Mouse (Mus musculus): Measurements from ENCODE around the gene Limd2.
"Not testable (repeated sequence)": the region's sequence is repeated elsewhere in the genome, so short reads cannot be mapped to it uniquely, and the experiment has no call there.

Gene Limd2

DNA sequence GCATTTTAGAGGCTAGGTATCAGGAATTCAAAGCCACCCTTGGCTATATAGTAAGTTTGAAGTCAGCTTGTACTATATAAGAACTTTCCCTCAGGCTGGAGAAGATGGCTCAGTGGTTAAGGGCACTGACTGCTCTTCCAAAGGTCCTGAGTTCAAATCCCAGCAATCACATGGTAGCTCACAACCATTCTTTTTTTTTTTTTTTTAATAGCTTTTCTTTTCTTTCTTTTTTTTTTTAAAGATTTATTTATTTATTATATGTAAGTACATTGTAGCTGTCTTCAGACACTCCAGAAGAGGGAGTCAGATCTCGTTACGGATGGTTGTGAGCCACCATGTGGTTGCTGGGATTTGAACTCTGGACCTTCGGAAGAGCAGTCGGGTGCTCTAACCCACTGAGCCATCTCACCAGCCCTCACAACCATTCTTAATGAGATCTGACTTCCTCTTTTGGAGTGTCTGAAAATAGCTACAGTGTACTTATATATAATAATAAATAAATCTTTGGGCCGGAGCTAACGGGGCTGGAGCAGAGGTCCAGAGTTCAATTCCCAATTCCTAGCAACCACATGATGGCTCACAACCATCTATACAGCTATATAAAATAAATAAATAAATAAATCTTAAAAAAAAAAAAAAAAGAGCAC, 33.8 kb downstream of the Limd2 start:
- not testable (repeated sequence) for DNase-seq (ENCODE audit: low spot score)

DNA sequence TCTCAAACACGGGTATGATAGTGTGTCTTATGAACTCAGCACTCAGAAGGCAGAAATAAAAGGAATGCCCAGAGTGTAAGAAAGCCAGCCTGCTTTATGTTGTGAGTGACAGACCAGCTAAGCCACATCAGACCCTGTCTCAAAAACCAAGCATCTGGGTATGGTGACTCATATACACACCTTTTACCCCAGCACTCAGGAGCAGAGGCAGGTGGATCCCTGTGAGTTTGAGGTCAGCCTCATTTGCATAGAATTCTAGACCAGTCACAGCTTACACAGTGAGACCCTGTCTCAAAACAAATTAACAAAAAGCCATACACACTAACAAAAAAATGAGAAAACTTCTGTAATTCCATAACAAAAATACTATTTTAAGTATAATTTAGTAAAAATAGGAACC, 34.8 kb downstream of the Limd2 start:
- no peak for DNase-seq (ENCODE audit: low spot score)

DNA sequence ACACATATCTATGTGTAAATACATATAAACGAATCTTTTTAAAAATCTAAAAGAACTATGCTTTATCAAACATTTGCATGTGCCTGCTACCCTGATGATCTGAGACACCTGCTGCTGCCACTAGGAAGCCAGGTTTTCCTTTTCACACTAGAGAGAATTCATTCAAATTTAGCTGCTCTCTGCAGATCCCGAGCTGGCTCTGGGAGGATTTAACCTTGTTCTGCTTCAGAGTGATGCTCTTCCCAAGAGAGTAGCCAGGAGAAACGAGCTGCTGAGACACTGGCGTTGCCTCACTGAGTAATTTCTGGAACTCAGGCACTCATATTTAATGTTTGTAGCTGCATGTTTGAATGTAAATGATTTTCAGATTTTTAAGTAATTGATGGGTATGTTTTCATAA, 35.9 kb downstream of the Limd2 start:
- DNase-seq (ENCODE audit: low spot score), result no peak

DNA sequence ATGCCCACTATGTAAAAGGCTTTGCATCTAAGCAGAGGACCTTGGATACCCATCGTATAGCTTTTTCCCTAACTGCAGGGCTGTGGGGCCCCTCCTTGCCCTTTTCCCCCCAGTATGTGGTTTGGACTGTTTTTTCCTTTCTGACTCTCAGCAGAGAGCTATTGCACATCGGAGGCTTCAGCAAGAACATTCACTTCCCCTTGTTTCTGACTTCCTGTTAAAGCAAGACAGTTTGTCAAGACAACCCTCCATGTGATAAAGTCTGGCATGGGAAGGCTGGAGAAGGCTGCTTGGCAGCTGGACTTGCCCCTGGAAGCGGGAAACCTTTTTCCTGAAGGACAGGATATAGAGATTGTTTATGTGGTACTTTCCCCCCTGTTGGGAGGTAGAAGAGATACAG, 37.9 kb downstream of the Limd2 start:
- no peak for DNase-seq (ENCODE audit: low spot score)

DNA sequence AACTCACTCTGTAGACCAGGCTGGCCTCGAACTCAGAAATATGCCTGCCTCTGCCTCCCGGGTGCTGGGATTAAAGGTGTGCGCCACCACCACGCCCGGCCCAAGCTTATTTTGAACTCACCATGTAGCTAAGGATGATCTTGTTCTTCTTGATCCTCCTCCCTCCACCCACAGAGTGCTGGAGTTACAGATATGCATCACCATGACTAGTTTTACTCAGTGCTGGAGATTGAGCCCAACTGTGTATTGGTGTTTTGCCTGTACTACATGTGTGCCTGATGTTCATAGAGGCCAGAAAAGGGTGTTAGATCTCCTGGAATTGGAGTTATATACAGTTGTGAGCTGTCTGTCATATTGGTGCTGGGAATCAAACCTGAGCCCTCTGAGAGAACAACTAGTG, 38.4 kb downstream of the Limd2 start:
- no peak for DNase-seq (ENCODE audit: low spot score)

DNA sequence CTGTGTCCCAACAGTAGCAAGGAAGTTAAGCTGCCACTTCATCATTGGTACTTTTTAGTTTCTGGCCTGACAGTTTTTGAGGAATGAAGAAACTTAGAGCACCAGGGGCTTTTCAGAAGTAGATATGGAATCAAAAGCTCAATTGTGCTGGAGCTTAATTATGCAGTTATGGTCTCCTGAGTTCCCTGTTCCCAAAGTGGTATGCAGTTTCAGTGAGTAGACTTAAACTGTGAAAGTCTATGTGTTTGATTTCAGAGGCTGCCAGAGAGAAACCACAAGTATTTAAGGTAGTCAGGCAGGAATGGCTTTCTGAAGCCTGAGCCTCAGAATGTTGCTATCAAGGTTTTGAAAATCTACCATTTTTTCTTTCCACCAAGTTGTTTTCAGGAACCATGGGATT, 49.0 kb downstream of the Limd2 start:
- no peak for DNase-seq (ENCODE audit: low spot score)
